Mouse (Mus musculus) MN1 (cell line): ENCODE measurements around the gene Gm7138.
"Not testable (repeated sequence)": the region's sequence is repeated elsewhere in the genome, so short reads cannot be mapped to it uniquely, and the experiment has no call there.

Experiments
- DNase-seq: peaks from one replicate; pipeline ENCODE4 v3.0.0-alpha.2; 2016; ENCODE audit warnings: low spot score

Gm7138 gene

GRCm38 (mm10) chr10:77741924-77742688, 34.6 kb downstream of the Gm7138 start, which contains the start of gene Gm18596:
Gene Gm18596 (minus strand): TSS chr10:77742638.
- DNase-seq = not testable (repeated sequence)

GRCm38 (mm10) chr10:77738929-77739328, 37.8 kb downstream of the Gm7138 start:
- no peak for DNase-seq

DNA sequence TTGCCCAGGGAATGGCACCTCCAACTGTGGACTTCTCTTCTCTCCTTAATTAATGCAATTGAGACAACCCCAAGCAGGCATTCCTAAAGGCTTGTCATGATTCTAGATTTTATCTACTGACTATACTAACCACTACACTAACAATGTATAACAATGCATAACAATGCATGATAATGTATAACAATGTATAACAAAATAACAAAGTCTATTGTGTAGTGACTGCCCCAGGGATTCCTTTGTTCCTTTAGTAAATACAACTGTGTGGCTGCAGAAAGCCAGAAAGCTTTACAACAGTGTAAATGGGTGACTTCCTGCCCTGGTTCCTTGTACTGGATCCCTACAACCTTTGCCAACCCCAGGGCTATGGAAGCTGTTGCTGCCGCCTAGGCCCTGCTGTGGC, 40.8 kb downstream of the Gm7138 start:
- no peak for DNase-seq

DNA sequence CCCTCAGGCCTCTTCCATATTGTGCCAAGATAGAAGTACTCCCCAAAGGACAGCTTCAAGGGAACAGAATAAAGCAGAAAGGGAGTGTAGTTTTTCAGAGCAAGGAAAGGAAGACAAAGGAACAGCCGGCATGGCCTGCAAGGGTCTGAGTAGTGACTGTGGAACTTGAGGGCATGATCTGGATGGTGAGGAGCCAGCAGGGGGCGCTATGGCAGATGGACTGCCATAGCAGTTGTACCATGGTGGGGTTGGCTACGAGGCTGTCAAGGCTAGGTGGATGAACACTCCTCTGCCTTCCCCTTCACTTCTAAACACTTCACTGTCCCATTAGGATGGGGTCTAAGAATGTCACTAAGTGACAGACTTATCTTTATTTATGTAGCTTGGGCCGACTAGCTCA, 47.5 kb downstream of the Gm7138 start:
- no peak for DNase-seq

- no peak for DNase-seq
Measured at GRCm38 (mm10) chr10:77728280-77728679, 48.5 kb downstream of the Gm7138 start.
